Mouse (Mus musculus) natural killer cell, adult 2 months (primary cell): ENCODE data around the gene Kcnip4.

ENCODE experiments used
- DNase-seq, 2 experiments: peaks; one replicate each; pipeline ENCODE4 v3.0.0; 2022; ENCODE audit warnings: low spot score in 2 of 2

The Kcnip4 gene

GRCm38 (mm10) chr5:48412261-48412660, 1112.4 kb downstream of the Kcnip4 start:
- no peak for DNase-seq

DNA sequence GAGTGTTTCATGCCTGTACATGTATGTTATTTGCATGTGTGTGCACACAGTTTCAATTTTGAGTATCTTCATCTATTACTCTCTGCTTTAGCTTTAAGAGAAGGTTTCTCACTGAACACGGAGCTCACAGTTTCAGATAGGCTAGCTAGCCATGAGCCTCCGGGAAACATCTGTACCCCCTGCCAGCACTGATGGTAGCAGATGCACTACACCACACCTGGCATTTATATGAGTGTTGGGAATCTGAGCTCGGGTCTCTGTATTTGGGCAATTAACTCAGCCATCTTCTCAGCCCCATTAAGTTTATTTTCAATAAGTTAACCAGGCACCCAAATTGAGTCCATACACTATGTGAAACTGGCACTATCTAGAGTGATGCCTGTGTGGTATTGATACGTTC, 1113.2 kb downstream of the Kcnip4 start:
- DNase-seq = no peak

- no peak for DNase-seq
Measured at GRCm38 (mm10) chr5:48410348-48410747, 1114.4 kb downstream of the Kcnip4 start.

- no peak for DNase-seq
Measured at GRCm38 (mm10) chr5:48408276-48408675, 1116.4 kb downstream of the Kcnip4 start.

DNA sequence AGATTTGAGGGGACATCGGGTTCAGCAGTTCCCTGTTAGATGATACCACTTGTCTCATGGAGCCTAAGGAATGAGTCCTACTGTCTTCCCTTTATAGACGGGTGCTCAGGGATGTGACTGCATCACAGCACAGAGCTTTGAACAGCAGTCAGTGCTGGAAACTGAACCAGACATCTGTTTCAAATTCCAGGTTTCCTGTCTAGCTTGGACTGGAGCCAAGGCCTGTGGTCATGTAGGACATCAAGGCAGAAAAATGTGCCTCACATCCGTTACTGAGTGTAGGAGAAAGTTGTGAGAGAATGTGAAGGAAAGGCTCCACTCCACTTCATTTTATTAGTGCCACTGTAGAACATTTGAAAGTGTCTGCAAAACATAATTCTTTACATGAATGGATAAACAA, 1122.2 kb downstream of the Kcnip4 start:
- DNase-seq = no peak

GRCm38 (mm10) chr5:48371890-48372766, 1152.6 kb downstream of the Kcnip4 start:
- peak; percentile 87 to 92 for DNase-seq

- peak in 1 of 2 experiments; percentile 1 for DNase-seq
Measured at GRCm38 (mm10) chr5:48349309-48349708, 1175.4 kb downstream of the Kcnip4 start.

DNA sequence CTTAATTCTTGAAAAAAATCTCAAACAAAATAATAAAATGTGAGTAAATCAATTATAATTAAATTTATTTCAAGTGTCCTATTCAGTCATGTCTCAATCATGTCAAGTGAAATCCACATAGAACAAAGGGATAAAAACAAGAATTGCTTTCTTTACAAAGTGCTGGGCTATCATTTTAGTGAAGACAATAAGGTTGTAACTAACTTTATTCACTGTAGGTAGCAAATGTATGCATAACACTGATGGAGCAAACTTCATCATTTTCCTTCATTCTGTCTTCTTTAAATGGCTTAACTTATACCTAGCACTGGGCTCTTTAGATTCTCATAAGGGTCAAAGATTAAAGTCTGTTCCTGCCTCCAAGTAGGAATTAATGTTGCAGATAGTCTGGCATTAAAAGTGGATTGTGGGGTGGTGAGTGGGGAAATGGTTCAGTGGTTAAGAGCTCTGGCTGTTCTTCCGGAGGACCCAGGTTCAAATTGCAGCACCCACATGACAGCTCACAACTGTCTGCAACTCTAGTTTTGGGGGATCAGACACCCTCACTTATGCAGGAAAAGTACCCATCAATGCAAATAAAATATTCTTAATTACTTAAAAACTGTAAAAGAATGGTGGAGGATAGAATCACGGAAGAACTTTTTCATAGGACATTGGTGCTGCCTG, 1178.6 kb downstream of the Kcnip4 start:
- no peak for DNase-seq

GRCm38 (mm10) chr5:48345095-48345982, 1179.4 kb downstream of the Kcnip4 start:
- DNase-seq = no peak

DNA sequence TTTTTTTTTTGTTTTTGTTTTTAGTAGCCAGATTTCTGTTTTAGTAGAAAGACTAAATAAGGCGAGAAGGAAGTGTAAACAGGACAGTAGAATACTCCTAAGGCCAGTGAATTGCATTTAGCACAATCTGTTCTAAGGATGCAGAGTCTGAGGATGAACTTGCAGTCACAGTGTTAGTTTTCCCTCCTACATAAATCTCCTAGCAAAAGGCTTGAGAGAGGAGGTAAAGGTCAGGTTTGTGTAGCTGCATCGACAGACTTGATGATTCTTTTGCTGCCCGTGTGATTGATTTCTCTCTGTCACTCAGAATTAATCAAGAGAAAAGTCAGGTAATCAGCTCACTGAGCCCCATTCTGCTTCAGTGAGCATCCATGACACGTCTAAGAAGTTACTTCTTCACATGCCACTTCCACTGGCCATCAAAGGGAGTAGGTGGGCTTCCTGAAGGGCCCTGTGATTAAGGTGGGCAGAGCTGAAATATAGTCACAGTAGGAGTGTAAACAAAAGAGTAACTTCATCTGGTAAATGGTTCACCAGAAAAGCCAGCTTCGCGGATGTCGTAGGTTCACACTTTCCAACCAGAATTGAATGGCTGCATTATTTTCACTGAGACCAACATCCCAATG, 1183.8 kb downstream of the Kcnip4 start:
- no peak for DNase-seq
